Mouse (Mus musculus) liver, embryonic 15.5 days (tissue): Measurements from ENCODE around the gene Gstm3. TPM values are rescaled to one million over a fixed set of nuclear protein-coding genes. Genes with fewer than 3 reads are reported as not detected.

ENCODE experiments used
- ATAC-seq: fragments of 200-750 bp; cut with Nextera tagmentation; 2 replicates; pipeline ENCODE4 v1.8.0; 2017; ENCODE audit warnings: moderate number of reproducible peaks, mild to moderate bottlenecking, moderate library complexity; ENCODE audit not compliant: insufficient read depth
- H3K27ac ChIP-seq: fragments of 300-500 bp; sonication (generic); replicated peaks from 2 replicates; pipeline ENCODE4 v1.5.1; 2015; ENCODE audit warnings: mild to moderate bottlenecking, inconsistent platforms
- H3K27me3 ChIP-seq: fragments of 300-500 bp; sonication (generic); 2 replicates; pipeline ENCODE4 v1.6.1; 2015; ENCODE audit warnings: mild to moderate bottlenecking, inconsistent platforms
- H3K36me3 ChIP-seq: fragments of 300-500 bp; sonication (generic); replicated peaks from 2 replicates; pipeline ENCODE4 v1.6.1; 2015; ENCODE audit warnings: moderate library complexity, mild to moderate bottlenecking, inconsistent platforms
- H3K4me1 ChIP-seq: fragments of 300-500 bp; sonication (generic); replicated peaks from 2 replicates; pipeline ENCODE4 v1.6.1; 2015; ENCODE audit warnings: inconsistent platforms
- H3K4me2 ChIP-seq: fragments of 300-500 bp; sonication (generic); 2 replicates; pipeline ENCODE4 v1.6.1; 2015; ENCODE audit warnings: moderate library complexity, mild to moderate bottlenecking, inconsistent platforms
- H3K4me3 ChIP-seq: fragments of 300-500 bp; sonication (generic); replicated peaks from 2 replicates; pipeline ENCODE4 v1.5.1; 2015; ENCODE audit warnings: mild to moderate bottlenecking, inconsistent platforms
- H3K9ac ChIP-seq: fragments of 300-500 bp; sonication (generic); 2 replicates; pipeline ENCODE4 v1.6.1; 2015; ENCODE audit warnings: moderate library complexity, mild to moderate bottlenecking, inconsistent platforms
- H3K9me3 ChIP-seq: fragments of 300-500 bp; sonication (generic); replicated peaks from 2 replicates; pipeline ENCODE4 v1.6.1; 2016; ENCODE audit warnings: inconsistent platforms
- WGBS: fragments of 180-500 bp; shearing (Covaris S2); methylation state at CpG from one replicate; pipeline ENCODE4 v1.1.7; 2015; ENCODE audit warnings: mixed read lengths; ENCODE audit not compliant: insufficient replicate concordance; 5-methylcytosine and 5-hydroxymethylcytosine counted together
- polyA plus RNA-seq: library from polyadenylated mRNA; unstranded; fragments of >200 nt; fragmentation: Nextera tagmentation; extraction: Ambion mirVana; gene quantifications from 2 replicates; pipeline ENCODE4 v1.2.1, GENCODE M21; 2015

Gstm3 gene
- polyA plus RNA-seq, 1 experiment from 2014 or later, result 15.4 TPM

DNA sequence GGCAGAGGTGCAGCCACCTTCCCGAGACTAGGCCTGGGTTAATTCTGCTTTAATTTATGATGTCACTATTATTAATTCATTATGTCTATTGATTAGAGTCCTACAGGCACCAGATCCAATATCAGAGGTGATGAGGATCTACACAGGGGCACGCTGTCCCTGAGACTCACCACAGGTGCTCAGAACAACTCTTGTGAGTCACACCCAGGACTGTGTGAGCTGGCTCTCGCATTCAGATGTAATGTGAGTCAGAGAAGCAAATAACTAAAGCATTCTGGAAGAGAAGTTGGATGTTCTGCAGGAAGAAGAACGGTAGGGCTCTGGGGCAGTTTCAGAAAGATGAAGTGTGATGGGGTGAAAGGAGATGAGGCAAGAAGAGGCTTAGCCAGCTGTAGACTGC lies 39.8 kb downstream of the Gstm3 start:
- H3K4me1 ChIP-seq, result peaks cover 9% of the 10 kb centered on the region; the same call in 1 of the 2 replicates
- H3K36me3 ChIP-seq, result no peaks in the 10 kb centered on the region
- no peaks in the 10 kb centered on the region for H3K9me3 ChIP-seq
- no peaks in the 10 kb centered on the region for H3K27me3 ChIP-seq
- no peak overlapping the region for H3K9ac ChIP-seq
- 60% methylated on average over 4 of the region's 4 CpGs for WGBS
- no peak overlapping the region for H3K4me3 ChIP-seq
- no peak overlapping the region for H3K4me2 ChIP-seq
- H3K27ac ChIP-seq, result no peak overlapping the region
- no peak for ATAC-seq

DNA sequence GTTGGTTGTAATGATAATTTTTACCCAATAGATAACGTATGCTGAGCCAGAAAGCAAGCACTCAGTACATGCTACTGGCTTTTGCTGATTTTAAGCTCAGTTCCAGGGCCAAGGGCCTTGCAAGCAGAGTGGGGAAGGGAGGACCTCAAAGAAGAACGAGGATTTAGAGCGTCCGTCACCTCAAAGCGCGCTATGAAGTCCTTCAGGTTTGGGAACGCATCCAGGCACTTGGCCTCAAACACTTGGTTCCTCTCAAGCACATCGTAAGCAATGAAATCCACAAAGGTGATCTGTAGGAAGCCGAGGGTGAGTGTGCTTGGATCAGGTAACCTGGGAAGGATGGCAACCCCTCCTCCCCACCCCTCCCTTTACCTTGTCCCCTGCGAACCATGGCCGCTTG lies 40.4 kb downstream of the Gstm3 start:
- H3K4me3 ChIP-seq, result no peak overlapping the region
- no peak overlapping the region for H3K4me2 ChIP-seq
- H3K27me3 ChIP-seq, result no peaks in the 10 kb centered on the region
- WGBS, result 76% methylated on average over 11 of the region's 11 CpGs
- H3K27ac ChIP-seq, result no peak overlapping the region
- peaks cover 9% of the 10 kb centered on the region; the same call in 1 of the 2 replicates for H3K4me1 ChIP-seq
- H3K36me3 ChIP-seq, result no peaks in the 10 kb centered on the region
- ATAC-seq, result no peak
- no peaks in the 10 kb centered on the region for H3K9me3 ChIP-seq
- no peak overlapping the region for H3K9ac ChIP-seq

DNA sequence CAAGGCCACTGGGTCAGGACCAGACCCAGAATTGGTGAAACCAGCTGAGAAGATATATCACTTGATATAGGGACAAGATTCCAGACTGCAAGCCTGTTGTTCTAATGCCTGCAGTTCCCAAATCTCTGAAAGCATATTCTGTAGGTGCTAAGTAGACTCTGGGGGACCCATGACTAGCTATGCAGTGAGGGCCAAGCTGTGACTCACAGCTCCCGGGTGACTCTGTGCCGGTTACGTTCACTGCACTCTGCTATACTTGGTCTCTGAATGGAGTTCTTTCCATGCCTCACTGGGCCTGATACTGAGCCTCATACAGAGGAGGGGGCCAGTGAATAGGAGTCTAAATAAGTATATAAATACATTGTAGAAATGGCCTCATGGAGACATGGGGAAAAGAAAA lies 41.2 kb downstream of the Gstm3 start:
- Histone ChIP-seq H3K27ac (no peak overlapping the region), H3K9me3 (no peaks in the 10 kb centered on the region), H3K4me1 (peaks cover 9% of the 10 kb centered on the region; the same call in 1 of the 2 replicates), H3K9ac (no peak overlapping the region), H3K27me3 (no peaks in the 10 kb centered on the region), H3K36me3 (no peaks in the 10 kb centered on the region), H3K4me2 (no peak overlapping the region), H3K4me3 (no peak overlapping the region)
- no peak for ATAC-seq
- WGBS, result 70% methylated on average over 3 of the region's 3 CpGs

DNA sequence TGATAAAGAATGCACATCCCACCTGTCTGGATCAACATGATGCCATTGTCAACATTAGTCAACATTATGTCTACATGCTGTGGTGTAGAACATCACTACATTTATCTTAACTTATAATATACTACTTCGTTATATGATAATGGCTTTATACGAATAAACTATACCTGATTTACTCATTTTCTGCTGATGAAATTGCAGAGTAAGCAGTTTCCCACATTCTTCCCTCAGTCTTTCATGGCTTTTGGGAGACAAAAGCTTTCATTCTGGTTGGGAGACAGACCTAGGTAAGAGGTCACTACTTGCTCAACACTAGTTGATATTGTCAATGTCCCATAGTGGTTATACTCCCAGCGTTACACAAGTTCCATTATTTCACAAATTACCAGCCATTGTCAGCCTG lies 43.7 kb downstream of the Gstm3 start:
- no peaks in the 10 kb centered on the region for H3K27me3 ChIP-seq
- no peak for ATAC-seq
- WGBS, result 72% methylated on average over 3 of the region's 3 CpGs

DNA sequence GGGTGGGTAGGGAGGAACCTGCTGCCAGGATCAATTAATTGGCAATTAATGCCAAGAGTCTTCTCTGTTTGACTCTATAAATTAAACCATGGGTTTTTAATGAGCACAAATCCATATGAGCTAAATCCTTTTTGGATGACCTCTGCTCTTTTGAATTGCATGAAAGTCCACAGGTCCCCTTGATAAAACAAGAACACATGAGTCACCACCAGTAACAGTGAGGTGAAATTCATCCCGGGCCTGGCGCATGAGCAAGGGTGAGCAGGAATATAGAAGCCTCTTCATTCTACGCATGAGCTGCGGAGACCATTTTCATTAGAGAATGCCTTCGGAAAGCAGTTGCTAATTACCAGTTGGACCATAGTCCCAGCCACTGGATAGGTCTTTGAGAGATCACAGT lies 48.7 kb downstream of the Gstm3 start:
- 76% methylated on average over 5 of the region's 5 CpGs for WGBS
- no peaks in the 10 kb centered on the region for H3K36me3 ChIP-seq
- H3K9ac ChIP-seq, result no peak overlapping the region
- no peaks in the 10 kb centered on the region for H3K9me3 ChIP-seq
- H3K27ac ChIP-seq, result no peak overlapping the region
- no peaks in the 10 kb centered on the region for H3K27me3 ChIP-seq
- no peak overlapping the region for H3K4me2 ChIP-seq
- H3K4me1 ChIP-seq, result no peaks in the 10 kb centered on the region; the same call in 1 of the 2 replicates
- ATAC-seq, result no peak
- no peak overlapping the region for H3K4me3 ChIP-seq

More for the DNA sequence above, 43.7 kb downstream of the Gstm3 start:
- Histone ChIP-seq H3K4me2 (no peak overlapping the region), H3K36me3 (no peaks in the 10 kb centered on the region), H3K27ac (no peak overlapping the region), H3K4me1 (no peaks in the 10 kb centered on the region), H3K9ac (no peak overlapping the region), H3K9me3 (no peaks in the 10 kb centered on the region), H3K4me3 (no peak overlapping the region)

DNA sequence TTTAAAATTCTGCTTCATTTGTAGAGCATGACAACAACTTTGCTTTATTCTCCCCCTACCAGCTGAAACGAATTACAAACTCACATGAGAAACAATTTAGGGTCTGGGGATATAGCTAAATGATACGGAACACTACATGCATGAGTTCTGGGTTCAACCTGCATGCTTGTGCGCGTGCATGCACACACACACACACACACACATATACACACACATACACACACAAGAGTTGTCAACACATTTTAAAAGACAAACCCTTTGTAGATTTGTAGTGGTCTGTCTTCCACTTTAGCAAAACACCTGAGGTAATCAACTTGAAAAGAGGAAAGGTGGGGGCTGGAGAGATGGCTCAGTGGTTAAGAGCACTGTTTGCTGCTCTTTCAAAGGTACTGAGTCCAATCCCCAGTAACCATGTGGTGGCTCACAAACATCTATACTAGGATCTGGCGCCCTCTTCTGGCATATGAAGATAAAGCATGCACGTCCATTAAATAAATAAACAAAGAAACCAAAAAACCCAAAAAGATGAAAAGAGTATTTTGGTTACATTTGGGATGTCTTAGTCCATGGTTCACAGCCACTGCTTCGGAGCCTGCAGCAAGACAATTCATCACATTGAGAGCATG lies 51.2 kb downstream of the Gstm3 start:
- H3K9me3 ChIP-seq, result no peaks in the 10 kb centered on the region
- no peaks in the 10 kb centered on the region for H3K36me3 ChIP-seq
- WGBS, result 43% methylated on average over 7 of the region's 7 CpGs
- no peak overlapping the region for H3K4me2 ChIP-seq
- ATAC-seq, result no peak
- no peaks in the 10 kb centered on the region for H3K27me3 ChIP-seq
- no peak overlapping the region for H3K9ac ChIP-seq
- H3K4me3 ChIP-seq, result no peak overlapping the region
- H3K4me1 ChIP-seq, result no peaks in the 10 kb centered on the region; the same call in 1 of the 2 replicates
- H3K27ac ChIP-seq, result no peak overlapping the region

DNA sequence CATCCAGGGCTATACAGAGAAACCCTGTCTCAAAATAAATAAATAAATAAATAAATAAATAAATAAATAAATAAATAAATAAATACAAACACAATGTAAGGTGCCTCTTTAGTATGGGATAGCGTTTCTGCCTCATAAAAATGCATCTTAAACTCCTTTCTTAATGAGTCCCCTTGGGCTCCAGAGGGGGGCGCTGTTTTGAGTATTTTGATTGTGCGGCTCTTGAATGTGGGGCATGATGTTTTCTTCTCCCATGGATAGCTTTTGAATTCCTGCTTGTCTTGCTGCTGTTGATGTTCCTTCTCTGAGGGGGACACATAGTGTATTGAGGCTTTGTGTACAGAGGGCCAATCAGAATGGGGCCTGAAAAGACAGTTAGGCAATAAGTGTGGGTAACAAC lies 52.0 kb downstream of the Gstm3 start:
- no peaks in the 10 kb centered on the region for H3K27me3 ChIP-seq
- ATAC-seq, result no peak
- no peak overlapping the region for H3K4me3 ChIP-seq
- no peak overlapping the region for H3K9ac ChIP-seq
- H3K4me1 ChIP-seq, result no peaks in the 10 kb centered on the region; the same call in 1 of the 2 replicates
- no peaks in the 10 kb centered on the region for H3K36me3 ChIP-seq
- WGBS, result 65% methylated on average over 3 of the region's 3 CpGs
- H3K27ac ChIP-seq, result no peak overlapping the region
- no peaks in the 10 kb centered on the region for H3K9me3 ChIP-seq
- H3K4me2 ChIP-seq, result no peak overlapping the region

DNA sequence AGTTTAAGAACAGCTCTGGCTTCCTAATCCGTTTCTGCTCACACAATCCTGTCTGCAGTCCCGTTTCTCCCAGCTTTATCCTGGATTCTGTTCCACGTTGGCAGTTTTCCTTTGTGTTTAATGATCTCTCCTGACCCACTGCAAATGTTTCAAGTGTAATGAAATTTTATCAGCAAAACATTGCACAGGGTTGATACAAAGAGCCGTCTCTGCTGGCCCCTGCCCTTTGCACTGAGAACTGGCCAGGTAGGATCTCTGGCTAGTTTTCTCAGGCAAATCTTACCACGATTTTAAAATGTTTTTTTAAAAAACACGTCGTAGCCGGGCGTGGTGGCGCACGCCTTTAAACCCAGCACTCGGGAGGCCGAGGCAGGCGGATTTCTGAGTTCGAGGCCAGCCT lies 52.4 kb downstream of the Gstm3 start:
- H3K4me3 ChIP-seq, result no peak overlapping the region
- no peak overlapping the region for H3K4me2 ChIP-seq
- no peaks in the 10 kb centered on the region for H3K27me3 ChIP-seq
- no peak overlapping the region for H3K27ac ChIP-seq
- H3K9ac ChIP-seq, result no peak overlapping the region
- no peak for ATAC-seq
- H3K4me1 ChIP-seq, result no peaks in the 10 kb centered on the region; the same call in 1 of the 2 replicates
- no peaks in the 10 kb centered on the region for H3K36me3 ChIP-seq
- 74% methylated on average over 15 of the region's 15 CpGs for WGBS
- no peaks in the 10 kb centered on the region for H3K9me3 ChIP-seq

Other genes with a start within 250 kb of the Gstm3 start
- 6.3 and 6.7 TPM in 2 replicates for gene Csf1, start 208.8 kb downstream of the Gstm3 start, polyA plus RNA-seq
- gene Eps8l3, start 92.1 kb downstream of the Gstm3 start, polyA plus RNA-seq, result 0.20 TPM in 1 of 2 replicates, not detected in the other
- gene Gstm5, start 73.5 kb downstream of the Gstm3 start, polyA plus RNA-seq, result 158 and 174 TPM in 2 replicates
- gene Gstm7, start 37.5 kb downstream of the Gstm3 start, polyA plus RNA-seq, result 28.8 and 38.6 TPM in 2 replicates
- gene Gstm6, start 25.5 kb downstream of the Gstm3 start, polyA plus RNA-seq, result 17.2 TPM in 2 replicates
- 6.3 and 7.1 TPM in 2 replicates for gene Gstm2, start 17.2 kb upstream of the Gstm3 start, polyA plus RNA-seq
- gene Gstm1, start 48.7 kb upstream of the Gstm3 start, polyA plus RNA-seq, result 415 and 453 TPM in 2 replicates
- 18.5 and 19.1 TPM in 2 replicates for gene Gstm4, start 75.6 kb upstream of the Gstm3 start, polyA plus RNA-seq
- 63.7 and 76.6 TPM in 2 replicates for gene Ampd2, start 117.4 kb upstream of the Gstm3 start, polyA plus RNA-seq
- 2.7 and 3.8 TPM in 2 replicates for gene Gnat2, start 123.5 kb upstream of the Gstm3 start, polyA plus RNA-seq
- 63.4 and 66.5 TPM in 2 replicates for gene Gnai3, start 176.9 kb upstream of the Gstm3 start, polyA plus RNA-seq
- 0.02 TPM in 1 of 2 replicates, not detected in the other for gene Gpr61, start 185.6 kb upstream of the Gstm3 start, polyA plus RNA-seq
- gene Amigo1, start 217.1 kb upstream of the Gstm3 start, polyA plus RNA-seq, result 0.75 and 1.1 TPM in 2 replicates
- 2.2 TPM in 2 replicates for gene Cyb561d1, start 231.9 kb upstream of the Gstm3 start, polyA plus RNA-seq
- gene Atxn7l2, start 241.7 kb upstream of the Gstm3 start, polyA plus RNA-seq, result 2.0 and 2.6 TPM in 2 replicates